Mouse (Mus musculus) liver, embryonic 14.5 days (tissue): ENCODE data around the gene Aqp7.

ENCODE experiments used
- CTCF ChIP-seq: IDR thresholded peaks from 2 replicates; pipeline ENCODE4 v1.5.1; 2016; ENCODE audit warnings: antibody characterized with exemption, low read depth, control low read depth
- EP300 ChIP-seq: IDR thresholded peaks from 2 replicates; pipeline ENCODE4 v1.6.1; 2016; ENCODE audit warnings: antibody characterized with exemption, low read depth

- TF ChIP-seq CTCF: no peak
- TF ChIP-seq EP300: no peak
These were observed 5.1 kb downstream of the Aqp7 start for GRCm38 (mm10) chr4:41042880-41043279.
